Mouse (Mus musculus) left cerebral cortex, adult 11 months (tissue): ENCODE results near the gene Vps39.

Experiments
- DNase-seq: peaks from one replicate; pipeline ENCODE4 v3.0.0; 2022; ENCODE audit warnings: low spot score

Gene Vps39

GRCm38 (mm10) chr2:120299866-120300265 is 53.1 kb downstream of the Vps39 start:
- DNase-seq = no peak

- DNase-seq = no peak
Observed at GRCm38 (mm10) chr2:120296160-120296559, 56.8 kb downstream of the Vps39 start.

- no peak for DNase-seq
Observed at GRCm38 (mm10) chr2:120291471-120292078, 61.4 kb downstream of the Vps39 start.

- no peak for DNase-seq
Observed at GRCm38 (mm10) chr2:120288995-120289394, 63.9 kb downstream of the Vps39 start, which contains the start of gene Pla2g4d. Gene Pla2g4d (minus strand): TSS chr2:120289197.

GRCm38 (mm10) chr2:120288401-120288800 is 64.5 kb downstream of the Vps39 start:
- no peak for DNase-seq

- no peak for DNase-seq
Observed at GRCm38 (mm10) chr2:120285639-120286038, 67.3 kb downstream of the Vps39 start.

- no peak for DNase-seq
Observed at GRCm38 (mm10) chr2:120284705-120285104, 68.2 kb downstream of the Vps39 start.

- DNase-seq = no peak
Observed at GRCm38 (mm10) chr2:120284094-120284493, 68.8 kb downstream of the Vps39 start.

- no peak for DNase-seq
Observed at GRCm38 (mm10) chr2:120283550-120283949, 69.4 kb downstream of the Vps39 start.

- no peak for DNase-seq
Observed at GRCm38 (mm10) chr2:120281221-120281620, 71.7 kb downstream of the Vps39 start.

GRCm38 (mm10) chr2:120279961-120280360 is 73.0 kb downstream of the Vps39 start:
- DNase-seq = peak; percentile 15

- DNase-seq = no peak
Observed at GRCm38 (mm10) chr2:120276951-120277350, 76.0 kb downstream of the Vps39 start.

GRCm38 (mm10) chr2:120268635-120269034 is 84.3 kb downstream of the Vps39 start:
- no peak for DNase-seq
